Mouse (Mus musculus) forebrain, postnatal 0 days (tissue): ENCODE measurements around the gene Itga7. TPM values are rescaled to one million over a fixed set of nuclear protein-coding genes. Genes with fewer than 3 reads are reported as not detected.

Experiments
- ATAC-seq: fragments of 200-750 bp; cut with Nextera tagmentation; 2 replicates; pipeline ENCODE4 v1.8.0; 2017; ENCODE audit warnings: mild to moderate bottlenecking, moderate library complexity
- DNase-seq: peaks from one replicate; pipeline ENCODE4 v3.0.0-alpha.2; 2015
- H3K27ac ChIP-seq: fragments of 300-500 bp; sonication (generic); 2 replicates; pipeline ENCODE4 v1.5.1; 2014; ENCODE audit warnings: low read depth, mild to moderate bottlenecking, antibody characterized with exemption, low read length, moderate library complexity, mixed read lengths
- H3K27me3 ChIP-seq: fragments of 300-500 bp; sonication (generic); 2 replicates; pipeline ENCODE4 v1.6.1; 2014; ENCODE audit warnings: mild to moderate bottlenecking, low read length, mixed read lengths; ENCODE audit not compliant: insufficient read depth
- H3K36me3 ChIP-seq: fragments of 300-500 bp; sonication (generic); 2 replicates; pipeline ENCODE4 v1.6.1; 2014; ENCODE audit warnings: mild to moderate bottlenecking, moderate library complexity; ENCODE audit not compliant: insufficient read depth
- H3K4me1 ChIP-seq: fragments of 300-500 bp; sonication (generic); 2 replicates; pipeline ENCODE4 v1.6.1; 2014; ENCODE audit warnings: antibody characterized with exemption; ENCODE audit not compliant: insufficient read depth
- H3K4me2 ChIP-seq: fragments of 300-500 bp; sonication (generic); 2 replicates; pipeline ENCODE4 v1.6.1; 2014; ENCODE audit warnings: low read depth, mild to moderate bottlenecking, moderate library complexity
- H3K4me3 ChIP-seq: fragments of 300-500 bp; sonication (generic); 2 replicates; pipeline ENCODE4 v1.5.1; 2014; ENCODE audit warnings: low read depth, low read length, mixed read lengths
- H3K9ac ChIP-seq: fragments of 300-500 bp; sonication (generic); 2 replicates; pipeline ENCODE4 v1.6.1; 2014; ENCODE audit warnings: mild to moderate bottlenecking
- H3K9me3 ChIP-seq: fragments of 300-500 bp; sonication (generic); 2 replicates; pipeline ENCODE4 v1.6.1; 2016; ENCODE audit warnings: low read length
- CTCF ChIP-seq: sonication (generic); IDR thresholded peaks from 2 replicates; pipeline ENCODE4 v1.5.1; 2016; ENCODE audit warnings: antibody characterized with exemption, control low read depth, low read depth
- WGBS: fragments of 180-500 bp; shearing (Covaris S2); extraction: QIAGEN DNeasy Blood & Tissue Kit; methylation state at CpG from one replicate; pipeline ENCODE4 v1.1.7; 2014; 5-methylcytosine and 5-hydroxymethylcytosine counted together
- polyA plus RNA-seq: library from polyadenylated mRNA; unstranded; fragments of >200 nt; fragmentation: Nextera tagmentation; extraction: Ambion mirVana; gene quantifications from 2 replicates; pipeline ENCODE4 v1.2.1, GENCODE M21; 2015
- total RNA-seq: library from RNA; depleted of rRNA; stranded (reverse); fragments of >200 nt; gene quantifications from 2 replicates; pipeline ENCODE4 v1.2.3, GENCODE M21; 2014

Gene Itga7
- total and polyA plus RNA-seq, 2 experiments from 2014 or later = 7.7 to 12.7 TPM

DNA sequence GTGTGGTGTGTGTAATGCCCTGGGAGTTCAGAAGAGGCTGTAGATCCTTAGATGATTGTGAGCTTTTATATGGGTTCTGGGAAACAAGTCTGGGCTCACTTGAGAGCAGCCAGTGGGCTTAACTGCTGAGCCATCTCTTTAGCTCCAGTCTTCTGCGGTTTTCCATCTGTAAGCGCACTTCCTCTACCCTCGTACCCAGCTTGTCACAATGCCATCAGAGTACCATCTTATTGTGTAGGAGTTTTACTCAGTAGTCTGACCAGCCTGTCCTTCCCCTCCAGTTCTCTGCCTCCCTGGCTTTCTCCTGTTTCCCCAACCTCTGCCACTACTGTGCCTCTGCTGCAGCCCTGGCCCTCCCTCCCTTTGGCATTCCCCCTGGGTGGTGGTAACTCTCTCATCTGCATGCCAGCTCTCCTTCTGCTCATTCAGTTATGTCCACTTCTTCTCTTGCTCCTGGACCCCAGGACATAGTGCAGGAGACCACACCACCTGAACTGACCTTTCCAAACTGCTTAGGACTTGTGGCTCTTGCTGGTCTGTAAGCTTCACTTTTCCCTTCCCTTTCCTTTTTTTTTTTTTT lies 31.1 kb upstream of the Itga7 start:
- H3K27ac ChIP-seq = no peak overlapping the region
- 76% methylated on average over 3 of the region's 3 CpGs for WGBS
- no peaks in the 10 kb centered on the region for H3K27me3 ChIP-seq
- no peak overlapping the region for H3K9ac ChIP-seq
- H3K4me1 ChIP-seq = no peaks in the 10 kb centered on the region
- no peak overlapping the region for H3K4me2 ChIP-seq
- ATAC-seq = no peak
- no peak overlapping the region for H3K4me3 ChIP-seq
- no peak for DNase-seq
- H3K9me3 ChIP-seq = no peaks in the 10 kb centered on the region
- TF ChIP-seq CTCF = no peak
- H3K36me3 ChIP-seq = no peaks in the 10 kb centered on the region

DNA sequence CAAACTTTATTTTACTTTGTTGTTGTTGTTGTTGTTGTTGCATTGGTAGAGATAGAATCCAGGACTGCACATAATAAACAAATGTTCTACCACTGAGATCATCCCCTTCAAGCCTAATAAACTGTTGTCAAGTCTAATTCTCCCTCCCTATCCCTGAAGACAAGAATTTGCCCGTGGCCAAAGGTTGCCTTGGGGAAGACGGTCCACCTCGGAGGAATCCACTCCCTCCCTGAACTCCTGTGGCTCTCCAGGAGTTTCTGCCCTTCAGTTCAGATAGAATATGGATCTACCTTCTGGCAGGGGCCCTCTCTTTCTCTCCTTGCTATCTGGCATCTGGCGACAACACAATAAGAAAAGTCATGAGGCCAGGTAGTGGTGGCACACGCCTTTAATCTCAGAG lies 28.8 kb upstream of the Itga7 start:
- no peak overlapping the region for H3K4me3 ChIP-seq
- H3K9me3 ChIP-seq = no peaks in the 10 kb centered on the region
- no peak for DNase-seq
- H3K36me3 ChIP-seq = no peaks in the 10 kb centered on the region
- H3K4me2 ChIP-seq = no peak overlapping the region
- no peaks in the 10 kb centered on the region for H3K27me3 ChIP-seq
- no peaks in the 10 kb centered on the region for H3K4me1 ChIP-seq
- no peak overlapping the region for H3K27ac ChIP-seq
- no peak for TF ChIP-seq CTCF
- 79% methylated on average over 5 of the region's 5 CpGs for WGBS
- no peak for ATAC-seq
- no peak overlapping the region for H3K9ac ChIP-seq

DNA sequence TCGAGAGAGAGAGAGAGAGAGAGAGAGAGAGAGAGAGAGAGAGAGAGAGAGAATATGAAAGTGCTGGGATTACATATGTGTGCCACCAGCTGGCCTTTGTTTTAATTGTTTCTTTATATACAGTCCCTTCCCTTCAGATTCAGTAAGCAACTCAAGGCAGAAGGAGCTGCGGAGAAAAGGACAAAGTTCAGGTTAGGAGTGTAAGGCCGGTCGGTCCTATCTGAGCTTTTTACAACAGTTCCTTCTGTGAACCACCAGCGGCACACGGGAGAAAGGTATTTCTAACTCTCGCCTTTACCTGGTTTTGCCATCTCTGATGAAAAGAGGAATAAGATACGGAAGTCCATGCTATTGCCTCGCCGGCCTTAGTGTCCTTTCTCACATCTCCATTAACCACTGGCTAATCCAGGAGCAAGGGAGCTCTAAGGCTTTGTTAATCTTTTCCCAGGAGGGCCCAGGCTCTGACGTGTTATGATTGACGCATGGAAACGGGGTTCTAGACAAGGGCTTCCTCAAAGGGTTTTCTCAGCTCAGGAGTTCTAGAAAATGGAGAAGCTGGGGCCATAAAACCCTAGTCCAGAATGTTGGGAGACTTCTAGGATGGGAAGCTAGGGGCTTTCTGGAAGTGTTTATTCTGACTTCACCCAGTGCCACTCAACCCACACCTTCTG lies 24.7 kb upstream of the Itga7 start:
- H3K4me1 ChIP-seq = no peaks in the 10 kb centered on the region
- H3K9me3 ChIP-seq = no peaks in the 10 kb centered on the region
- H3K36me3 ChIP-seq = no peaks in the 10 kb centered on the region
- no peak overlapping the region for H3K27ac ChIP-seq
- 61% methylated on average over 13 of the region's 13 CpGs for WGBS
- no peak for TF ChIP-seq CTCF
- no peaks in the 10 kb centered on the region for H3K27me3 ChIP-seq
- peak overlapping the region; percentile 69; the same call in 1 of the 2 replicates for H3K9ac ChIP-seq
- peak overlapping the region; percentile 90 for H3K4me2 ChIP-seq
- ATAC-seq (no peak), DNase-seq (no peak)
- peak overlapping the region; percentile 74 for H3K4me3 ChIP-seq

DNA sequence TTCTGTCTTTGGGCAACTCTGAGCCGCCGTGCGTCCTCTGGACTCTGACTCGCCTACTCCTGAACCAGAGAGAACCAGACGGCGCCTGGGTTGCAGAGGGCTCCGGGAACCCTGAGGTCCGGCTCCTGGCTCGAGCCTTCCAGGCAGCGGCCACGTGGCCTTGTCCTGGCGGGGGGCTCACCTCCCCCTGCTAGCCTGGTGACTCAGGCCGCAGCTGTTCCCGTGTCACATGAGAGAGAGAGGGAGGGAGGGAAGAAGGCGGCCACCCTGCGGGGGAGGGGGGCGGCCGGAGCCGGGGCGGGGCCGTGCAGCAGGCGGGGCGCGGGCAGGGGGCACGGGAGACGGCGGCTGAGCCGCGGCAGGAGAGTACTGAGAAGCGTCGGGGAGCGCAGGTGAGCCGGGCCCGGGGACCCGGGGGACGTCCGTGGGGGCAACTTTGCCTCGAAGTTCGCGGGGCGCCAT lies 24.0 kb upstream of the Itga7 start:
- Histone ChIP-seq H3K4me1 (no peaks in the 10 kb centered on the region), H3K4me2 (peak overlapping the region; percentile 90), H3K9me3 (no peaks in the 10 kb centered on the region), H3K9ac (peak overlapping the region; percentile 69), H3K27ac (peak overlapping the region; percentile 40; the same call in 1 of the 2 replicates), H3K36me3 (no peaks in the 10 kb centered on the region), H3K27me3 (no peaks in the 10 kb centered on the region), H3K4me3 (peak overlapping the region; percentile 74)
- WGBS = 1% methylated on average over 28 of the region's 41 CpGs
- ATAC-seq (peak; percentile 66), DNase-seq (peak; percentile 68)
- TF ChIP-seq CTCF = no peak

DNA sequence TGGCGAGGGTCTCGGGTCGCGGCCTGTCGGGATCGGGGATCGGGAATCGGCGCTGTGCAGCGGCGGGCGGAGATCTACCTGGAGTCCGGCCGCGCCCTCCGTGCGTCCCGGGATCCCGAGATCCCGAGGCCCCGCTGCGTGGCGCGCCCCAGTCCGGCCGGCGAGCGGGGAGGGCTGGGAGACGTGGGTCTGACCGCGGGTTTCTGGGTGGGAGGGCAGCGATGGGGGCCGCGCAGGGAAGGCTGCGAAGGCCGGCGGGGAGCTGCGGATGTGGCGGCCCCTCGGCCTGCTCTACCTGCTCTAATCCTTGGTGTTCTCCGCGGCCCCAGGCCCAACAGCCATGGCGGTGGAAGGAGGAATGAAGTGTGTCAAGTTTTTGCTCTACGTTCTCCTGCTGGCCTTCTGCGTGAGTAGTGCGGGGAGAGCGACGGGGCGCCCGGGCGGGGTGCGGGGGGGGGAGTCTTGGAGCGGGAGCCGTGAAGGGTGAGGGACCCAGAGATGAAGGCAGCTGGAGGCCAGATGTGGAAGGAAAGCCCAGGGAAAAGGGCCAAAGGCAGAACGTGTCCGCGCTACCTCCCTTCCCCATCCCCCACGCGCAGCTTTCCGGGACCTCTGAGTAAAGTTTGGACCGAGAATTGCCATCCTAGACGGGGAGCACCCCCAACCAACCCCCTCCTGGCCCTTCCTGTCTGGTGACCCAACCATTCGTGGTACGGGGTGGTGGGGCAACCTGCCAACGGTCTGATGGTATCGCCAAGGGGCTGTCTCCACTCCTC lies 23.4 kb upstream of the Itga7 start:
- Histone ChIP-seq H3K27me3 (no peaks in the 10 kb centered on the region), H3K27ac (peak overlapping the region; percentile 40; the same call in 1 of the 2 replicates), H3K4me2 (peak overlapping the region; percentile 90), H3K9me3 (no peaks in the 10 kb centered on the region), H3K4me3 (peak overlapping the region; percentile 74), H3K36me3 (no peaks in the 10 kb centered on the region), H3K4me1 (no peaks in the 10 kb centered on the region), H3K9ac (peak overlapping the region; percentile 69)
- ATAC-seq (peak; percentile 55), DNase-seq (peak; percentile 54)
- WGBS = 3% methylated on average over 63 of the region's 66 CpGs
- TF ChIP-seq CTCF = no peak

DNA sequence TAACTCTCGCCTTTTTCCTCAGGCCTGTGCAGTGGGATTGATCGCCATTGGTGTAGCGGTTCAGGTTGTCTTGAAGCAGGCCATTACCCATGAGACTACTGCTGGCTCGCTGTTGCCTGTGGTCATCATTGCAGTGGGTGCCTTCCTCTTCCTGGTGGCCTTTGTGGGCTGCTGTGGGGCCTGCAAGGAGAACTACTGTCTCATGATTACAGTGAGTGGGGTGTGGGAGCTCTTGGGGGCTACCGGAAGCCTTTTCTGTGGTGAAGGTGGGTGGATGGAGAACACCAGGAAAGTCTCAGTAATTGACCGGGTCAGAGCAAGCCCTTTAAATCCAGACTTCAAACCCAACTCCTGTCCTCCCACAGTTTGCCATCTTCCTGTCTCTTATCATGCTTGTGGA lies 22.2 kb upstream of the Itga7 start:
- H3K4me3 ChIP-seq = no peak overlapping the region
- whole genome bisulfite sequencing = 91% methylated on average over 6 of the region's 6 CpGs
- H3K27me3 ChIP-seq = no peaks in the 10 kb centered on the region
- DNase-seq (no peak), ATAC-seq (no peak)
- H3K4me1 ChIP-seq = no peaks in the 10 kb centered on the region
- H3K27ac ChIP-seq = no peak overlapping the region
- no peak for TF ChIP-seq CTCF
- H3K9ac ChIP-seq = no peak overlapping the region
- H3K4me2 ChIP-seq = 0 out of 2 replicates have a peak overlapping the region, but pooled peaks have one; percentile 90
- no peaks in the 10 kb centered on the region for H3K36me3 ChIP-seq
- no peaks in the 10 kb centered on the region for H3K9me3 ChIP-seq

DNA sequence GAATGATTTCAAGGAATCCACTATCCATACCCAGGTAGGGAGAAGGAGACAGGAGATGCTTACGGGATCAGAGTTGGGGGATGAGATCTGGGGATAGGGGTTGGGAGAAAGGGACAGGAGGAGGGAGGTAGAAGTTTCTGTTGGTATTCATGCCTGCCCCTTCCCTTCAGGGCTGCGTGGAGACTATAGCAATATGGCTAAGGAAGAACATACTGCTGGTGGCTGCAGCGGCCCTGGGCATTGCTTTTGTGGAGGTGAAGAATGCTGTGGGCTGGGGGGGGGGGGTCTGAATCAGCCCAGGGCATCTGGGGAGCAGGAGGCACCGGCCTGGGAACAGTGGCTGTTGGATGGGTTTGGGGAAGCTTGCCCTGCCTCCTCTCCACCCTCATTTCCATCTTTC lies 21.4 kb upstream of the Itga7 start:
- H3K27ac ChIP-seq = no peak overlapping the region
- no peaks in the 10 kb centered on the region for H3K36me3 ChIP-seq
- no peak for DNase-seq

More for the DNA sequence above, 21.4 kb upstream of the Itga7 start:
- TF ChIP-seq CTCF = no peak
- Histone ChIP-seq H3K4me3 (no peak overlapping the region), H3K9me3 (no peaks in the 10 kb centered on the region), H3K27me3 (no peaks in the 10 kb centered on the region), H3K4me2 (no peak overlapping the region), H3K4me1 (no peaks in the 10 kb centered on the region), H3K9ac (no peak overlapping the region)
- WGBS = 83% methylated on average over 4 of the region's 4 CpGs
- ATAC-seq = no peak
